Mouse (Mus musculus) lung, embryonic 14.5 days (tissue): ENCODE measurements around the gene Agpat1. TPM values are rescaled to one million over a fixed set of nuclear protein-coding genes. Genes with fewer than 3 reads are reported as not detected.

ENCODE experiments used
- ATAC-seq: fragments of 200-750 bp; cut with Nextera tagmentation; 2 replicates; pipeline ENCODE4 v1.8.0; 2017; ENCODE audit warnings: mild to moderate bottlenecking, moderate TSS enrichment, moderate library complexity; ENCODE audit not compliant: insufficient read depth
- DNase-seq: peaks from one replicate; pipeline ENCODE4 v3.0.0-alpha.2; 2015
- H3K27ac ChIP-seq: fragments of 300-500 bp; sonication (generic); 2 replicates; pipeline ENCODE4 v1.5.1; 2014; ENCODE audit warnings: low read depth, mild to moderate bottlenecking, moderate library complexity
- H3K27me3 ChIP-seq: fragments of 300-500 bp; sonication (generic); 2 replicates; pipeline ENCODE4 v1.6.1; 2014; ENCODE audit warnings: low read length, control low read depth; ENCODE audit not compliant: insufficient read depth
- H3K36me3 ChIP-seq: fragments of 300-500 bp; sonication (generic); 2 replicates; pipeline ENCODE4 v1.6.1; 2014; ENCODE audit warnings: control low read depth; ENCODE audit not compliant: insufficient read depth
- H3K4me1 ChIP-seq: fragments of 300-500 bp; sonication (generic); 2 replicates; pipeline ENCODE4 v1.6.1; 2014; ENCODE audit warnings: antibody characterized with exemption, control low read depth; ENCODE audit not compliant: insufficient read depth
- H3K4me2 ChIP-seq: fragments of 300-500 bp; sonication (generic); 2 replicates; pipeline ENCODE4 v1.6.1; 2014; ENCODE audit warnings: mild to moderate bottlenecking
- H3K4me3 ChIP-seq: fragments of 300-500 bp; sonication (generic); 2 replicates; pipeline ENCODE4 v1.5.1; 2014; ENCODE audit warnings: low read depth, low read length
- H3K9ac ChIP-seq: fragments of 300-500 bp; sonication (generic); 2 replicates; pipeline ENCODE4 v1.6.1; 2014
- H3K9me3 ChIP-seq: fragments of 300-500 bp; sonication (generic); 2 replicates; pipeline ENCODE4 v1.6.1; 2016; ENCODE audit warnings: low read depth, low read length, control low read depth
- CTCF ChIP-seq: IDR thresholded peaks from 2 replicates; pipeline ENCODE4 v1.5.1; 2016; ENCODE audit warnings: antibody characterized with exemption, low read depth
- WGBS: fragments of 180-500 bp; shearing (Covaris S2); extraction: QIAGEN DNeasy Blood & Tissue Kit; methylation state at CpG from one replicate; pipeline ENCODE4 v1.1.7; 2014; 5-methylcytosine and 5-hydroxymethylcytosine counted together
- polyA plus RNA-seq: library from polyadenylated mRNA; unstranded; fragments of >200 nt; fragmentation: Nextera tagmentation; extraction: Ambion mirVana; gene quantifications from 2 replicates; pipeline ENCODE4 v1.2.1, GENCODE M21; 2014

Agpat1 gene
- polyA plus RNA-seq, 1 experiment from 2014 or later, result 54.1 TPM

DNA sequence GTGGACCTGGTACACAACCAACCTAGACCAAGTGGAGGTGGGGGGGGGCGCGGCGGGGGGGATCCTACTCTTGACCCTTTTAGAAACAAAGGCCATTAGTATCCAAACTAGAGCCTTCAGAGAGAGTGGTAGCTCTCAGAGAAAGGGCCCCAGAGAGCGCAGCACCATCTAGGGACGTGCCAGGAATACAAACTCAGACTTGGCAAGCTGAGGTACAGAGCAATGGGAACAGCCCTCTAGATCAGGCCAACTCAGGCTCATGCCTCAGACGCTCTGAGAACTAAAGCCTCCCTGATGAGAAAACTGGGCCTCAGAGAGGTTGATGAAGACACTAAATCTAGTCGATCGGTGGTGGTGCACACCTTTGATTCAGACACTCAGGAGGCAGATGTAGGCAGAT is 18.9 kb upstream of the Agpat1 start:
- TF ChIP-seq CTCF, result no peak
- H3K4me3 ChIP-seq, result no peak overlapping the region
- H3K36me3 ChIP-seq, result no peaks in the 10 kb centered on the region
- H3K4me1 ChIP-seq, result peaks cover 24% of the 10 kb centered on the region
- no peak for ATAC-seq
- H3K9ac ChIP-seq, result no peak overlapping the region
- no peak overlapping the region for H3K4me2 ChIP-seq
- H3K27me3 ChIP-seq, result no peaks in the 10 kb centered on the region
- H3K27ac ChIP-seq, result no peak overlapping the region
- 89% methylated on average over 8 of the region's 8 CpGs for WGBS
- DNase-seq, result no peak
- no peaks in the 10 kb centered on the region for H3K9me3 ChIP-seq

- Histone ChIP-seq H3K27me3 (no peaks in the 10 kb centered on the region), H3K4me3 (peak overlapping the region; percentile 75), H3K4me1 (peaks cover 34% of the 10 kb centered on the region), H3K9ac (peak overlapping the region; percentile 91), H3K36me3 (no peaks in the 10 kb centered on the region), H3K4me2 (peak overlapping the region; percentile 97), H3K9me3 (no peaks in the 10 kb centered on the region), H3K27ac (peak overlapping the region; percentile 96)
- WGBS, result 23% methylated on average over 32 of the region's 32 CpGs
- DNase-seq (peak; percentile 30), ATAC-seq (peak; percentile 3)
- no peak for TF ChIP-seq CTCF
These were observed 17.9 kb upstream of the Agpat1 start for GRCm38 (mm10) chr17:34585877-34586771.

- Histone ChIP-seq H3K9me3 (no peaks in the 10 kb centered on the region), H3K36me3 (no peaks in the 10 kb centered on the region), H3K4me1 (peaks cover 39% of the 10 kb centered on the region), H3K27ac (peak overlapping the region; percentile 96), H3K4me2 (peak overlapping the region; percentile 97), H3K27me3 (no peaks in the 10 kb centered on the region), H3K9ac (peak overlapping the region; percentile 91), H3K4me3 (peak overlapping the region; percentile 75)
- ATAC-seq (peak; percentile 88), DNase-seq (peak; percentile 96)
- under 1% methylated on average over 38 of the region's 38 CpGs for WGBS
- TF ChIP-seq CTCF, result no peak
These were observed 17.2 kb upstream of the Agpat1 start for GRCm38 (mm10) chr17:34586796-34587422.

DNA sequence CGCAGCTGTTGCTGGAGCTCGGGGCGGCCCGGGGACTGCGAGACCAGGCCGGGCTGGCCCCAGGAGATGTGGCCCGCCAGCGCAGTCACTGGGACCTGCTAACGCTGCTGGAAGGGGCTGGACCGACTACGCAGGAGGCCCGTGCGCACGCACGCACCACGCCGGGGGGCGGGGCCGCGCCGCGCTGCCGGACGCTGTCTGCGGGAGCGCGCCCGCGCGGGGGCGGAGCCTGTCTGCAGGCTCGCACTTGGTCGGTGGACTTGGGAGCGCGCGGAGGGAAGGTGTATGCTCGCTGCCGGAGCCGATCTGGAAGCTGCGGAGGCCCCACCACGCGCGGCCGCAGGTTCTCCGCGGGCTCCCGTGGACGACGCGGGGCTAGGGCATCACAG is 16.6 kb upstream of the Agpat1 start:
- H3K27me3 ChIP-seq, result no peaks in the 10 kb centered on the region
- TF ChIP-seq CTCF, result no peak
- no peaks in the 10 kb centered on the region for H3K36me3 ChIP-seq
- peak; percentile 98 for DNase-seq
- peak overlapping the region; percentile 75 for H3K4me3 ChIP-seq
- peaks cover 39% of the 10 kb centered on the region for H3K4me1 ChIP-seq
- peak overlapping the region; percentile 91 for H3K9ac ChIP-seq
- H3K27ac ChIP-seq, result peak overlapping the region; percentile 96
- under 1% methylated on average over 50 of the region's 50 CpGs for WGBS
- no peaks in the 10 kb centered on the region for H3K9me3 ChIP-seq
- H3K4me2 ChIP-seq, result peak overlapping the region; percentile 97
- ATAC-seq, result peak; percentile 82

DNA sequence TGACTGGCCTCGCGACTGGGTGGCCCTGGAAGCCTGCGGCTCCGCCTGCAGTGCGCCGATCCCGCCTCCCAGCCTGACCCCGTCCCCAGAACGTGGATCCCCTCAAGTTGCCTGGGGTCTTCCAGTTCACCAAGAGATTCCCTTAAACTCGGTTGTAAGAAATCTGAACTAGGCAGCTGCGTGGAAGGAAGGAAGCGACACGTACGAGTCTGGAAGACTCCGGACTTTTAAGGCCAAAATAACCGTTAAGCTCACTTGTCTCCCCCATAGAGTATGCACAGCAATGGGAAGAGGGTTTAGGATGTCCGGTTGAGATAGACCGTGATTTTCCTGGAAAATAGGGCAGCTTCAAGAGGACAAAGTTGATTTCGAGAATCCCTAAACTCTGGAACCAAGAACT is 16.2 kb upstream of the Agpat1 start:
- peak overlapping the region; percentile 91 for H3K9ac ChIP-seq
- DNase-seq, result peak; percentile 26
- H3K27me3 ChIP-seq, result no peaks in the 10 kb centered on the region
- peak overlapping the region; percentile 97 for H3K4me2 ChIP-seq
- 2% methylated on average over 19 of the region's 19 CpGs for whole genome bisulfite sequencing
- H3K9me3 ChIP-seq, result no peaks in the 10 kb centered on the region
- peak overlapping the region; percentile 75 for H3K4me3 ChIP-seq
- no peak for ATAC-seq
- H3K4me1 ChIP-seq, result peaks cover 39% of the 10 kb centered on the region
- TF ChIP-seq CTCF, result no peak
- no peaks in the 10 kb centered on the region for H3K36me3 ChIP-seq
- H3K27ac ChIP-seq, result peak overlapping the region; percentile 96

DNA sequence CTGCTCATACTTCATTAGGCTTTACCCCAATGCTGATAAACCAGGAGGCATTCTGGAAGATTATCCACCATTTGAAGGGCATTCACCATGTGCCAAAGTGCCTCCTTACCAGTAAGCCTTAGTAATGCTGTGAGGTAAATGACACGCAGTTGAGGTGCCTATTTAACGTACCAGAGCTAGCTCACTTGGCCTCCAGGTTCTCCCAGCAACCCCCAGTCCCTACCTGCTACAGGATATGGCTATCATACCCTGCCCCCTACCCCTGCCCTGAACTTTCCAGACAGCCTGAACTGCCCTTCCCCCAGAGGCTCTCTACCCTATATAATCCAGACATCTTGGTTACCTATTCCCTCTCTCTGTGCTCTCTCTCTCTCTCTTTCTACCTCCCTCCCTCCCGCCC is 15.3 kb upstream of the Agpat1 start:
- no peak for ATAC-seq
- Histone ChIP-seq H3K27ac (no peak overlapping the region), H3K9me3 (no peaks in the 10 kb centered on the region), H3K4me3 (no peak overlapping the region), H3K4me2 (peak overlapping the region; percentile 97), H3K4me1 (peaks cover 42% of the 10 kb centered on the region), H3K27me3 (no peaks in the 10 kb centered on the region), H3K36me3 (no peaks in the 10 kb centered on the region), H3K9ac (no peak overlapping the region)
- no peak for TF ChIP-seq CTCF
- no peak for DNase-seq
- WGBS, result 57% methylated on average over 3 of the region's 3 CpGs

DNA sequence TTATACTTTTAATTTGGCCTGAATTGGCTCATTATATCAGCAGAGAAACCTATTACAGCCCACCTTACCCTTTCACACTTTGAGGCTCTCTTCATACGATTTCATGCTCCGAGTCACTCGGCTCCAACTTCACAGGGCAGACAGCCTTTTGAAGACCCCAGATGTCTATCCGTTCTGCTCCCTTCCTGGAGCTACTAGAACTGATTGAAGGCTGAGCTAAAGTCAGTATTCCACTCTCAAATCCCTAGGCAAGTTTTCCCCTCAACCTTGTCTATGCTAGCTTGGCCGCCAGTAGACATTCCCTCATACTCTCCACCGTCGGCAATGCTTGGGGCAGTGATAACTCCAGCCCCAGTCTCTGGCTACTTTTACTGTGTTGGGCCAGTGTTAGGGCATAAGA is 14.9 kb upstream of the Agpat1 start:
- H3K27ac ChIP-seq, result peak overlapping the region; percentile 98
- no peak for TF ChIP-seq CTCF
- peak overlapping the region; percentile 97 for H3K4me2 ChIP-seq
- DNase-seq (no peak), ATAC-seq (no peak)
- H3K4me1 ChIP-seq, result peaks cover 44% of the 10 kb centered on the region
- peak overlapping the region; percentile 14 for H3K4me3 ChIP-seq
- H3K27me3 ChIP-seq, result no peaks in the 10 kb centered on the region
- peaks cover 4% of the 10 kb centered on the region for H3K36me3 ChIP-seq
- 20% methylated on average over 7 of the region's 7 CpGs for WGBS
- H3K9ac ChIP-seq, result no peak overlapping the region; the same call in 1 of the 2 replicates
- H3K9me3 ChIP-seq, result no peaks in the 10 kb centered on the region
